In genomic region chr1:190849162-190849865, GRCm38 (mm10) we compare ENCODE assay signal across 27 mouse cellular contexts.
DNase-seq lines count a peak whose midpoint lies in the region; ATAC-seq and TF ChIP-seq lines count a peak whose summit lies in the region.
"Had no signal": no experiment of that assay in that cellular context is flagged by ENCODE, and none has a peak within 500 bp of the region (broad histone marks: within the 10 kb centered on the region; RNA-seq: fewer than 3 reads in every experiment).

No protein-coding gene starts in this region.

- H3K4me2 ChIP-seq in kidney, embryonic 15.5 days = no peak overlapping the region
- H3K4me2 ChIP-seq in kidney, postnatal 0 days (ENCODE audit: low read length) = no peak overlapping the region
- H3K4me2 ChIP-seq: embryonic facial prominence, embryonic 12.5 days; heart, embryonic 12.5 days; limb, embryonic 13.5 days; liver, embryonic 13.5 days; midbrain, embryonic 13.5 days; neural tube, embryonic 13.5 days had no signal

- H3K36me3 ChIP-seq in kidney, embryonic 15.5 days = no peaks in the 10 kb centered on the region
- no peaks in the 10 kb centered on the region for H3K36me3 ChIP-seq in kidney, postnatal 0 days (ENCODE audit: insufficient read depth, low read length)
- H3K36me3 ChIP-seq: embryonic facial prominence, embryonic 12.5 days; heart, embryonic 12.5 days; liver, embryonic 13.5 days; neural tube, embryonic 13.5 days had no signal

- H3K27ac ChIP-seq in kidney, embryonic 15.5 days = no peak overlapping the region
- no peak overlapping the region for H3K27ac ChIP-seq in kidney, postnatal 0 days
- H3K27ac ChIP-seq: embryonic facial prominence, embryonic 12.5 days; heart, adult 2 months; limb, embryonic 13.5 days; liver, embryonic 13.5 days; macrophage; midbrain, embryonic 13.5 days; neural tube, embryonic 13.5 days; stomach, postnatal 0 days had no signal

- ATAC-seq in kidney, embryonic 15.5 days (replicated peaks; ENCODE audit: low FRiP score) = no peak; the same call in 1 of the 2 replicates
- no peak for ATAC-seq in kidney, postnatal 0 days (replicated peaks; ENCODE audit: low FRiP score, low read depth)
- ATAC-seq: forebrain, embryonic 14.5 days; midbrain, embryonic 13.5 days had no signal

- TF ChIP-seq CTCF in kidney, postnatal 0 days (IDR thresholded peaks at IDR 0.05; ENCODE audit: low read depth) = no peak

- no peaks in the 10 kb centered on the region for H3K9me3 ChIP-seq in kidney, embryonic 15.5 days (replicated peaks)
- no peaks in the 10 kb centered on the region for H3K9me3 ChIP-seq in kidney, postnatal 0 days (replicated peaks; ENCODE audit: low read length)
- H3K9me3 ChIP-seq: embryonic facial prominence, embryonic 12.5 days; heart, embryonic 12.5 days; limb, embryonic 13.5 days; midbrain, embryonic 13.5 days; neural tube, embryonic 13.5 days had no signal

- WGBS in kidney, embryonic 15.5 days = 66% methylated on average over 11 of the region's 11 CpGs
- 62% methylated on average over 11 of the region's 11 CpGs for WGBS in kidney, postnatal 0 days

- no peaks in the 10 kb centered on the region for H3K27me3 ChIP-seq in kidney, embryonic 15.5 days
- no peaks in the 10 kb centered on the region for H3K27me3 ChIP-seq in kidney, postnatal 0 days (ENCODE audit: insufficient read depth, low read length)
- H3K27me3 ChIP-seq: CH12.LX; embryonic facial prominence, embryonic 12.5 days; heart, embryonic 12.5 days; limb, embryonic 13.5 days; liver, embryonic 13.5 days; midbrain, embryonic 13.5 days; neural tube, embryonic 13.5 days had no signal

- H3K9ac ChIP-seq in kidney, embryonic 15.5 days = no peak overlapping the region
- H3K9ac ChIP-seq in kidney, postnatal 0 days (ENCODE audit: low read depth, low read length) = no peak overlapping the region
- H3K9ac ChIP-seq: embryonic facial prominence, embryonic 12.5 days; heart, embryonic 12.5 days; limb, embryonic 13.5 days; liver, embryonic 13.5 days; midbrain, embryonic 13.5 days; neural tube, embryonic 13.5 days had no signal

- peak; percentile 12 for DNase-seq in embryo, embryonic 10.5 days (ENCODE audit: low spot score)
- no peak for DNase-seq in embryo, embryonic 11 days
- peak; percentile 10 to 25 for DNase-seq in kidney, adult 8-10 months
- peak; percentile 32 for DNase-seq in kidney, postnatal 0 days (ENCODE audit: low spot score)
- no peak for DNase-seq in gastrocnemius, postnatal 14 days
- DNase-seq in heart, postnatal 4 days = no peak
- no peak for DNase-seq in cerebellum, adult 9-11 months
- DNase-seq: adrenal gland, postnatal 36 days; cerebellum, adult 2 months; cerebellum, postnatal 25 days; heart, adult 2 months; liver, embryonic 13.5 days; lung, adult 18-20 months; lung, postnatal 10 days; right cerebral cortex, postnatal 4 days; thymus, adult 18-20 months; thymus, postnatal 25 days had no signal

- H3K4me1 ChIP-seq in kidney, embryonic 15.5 days = 0 out of 2 replicates have a peak, but pooled peaks cover 5% of the 10 kb centered on the region
- H3K4me1 ChIP-seq in kidney, postnatal 0 days (replicated peaks; ENCODE audit: insufficient read depth, low read length) = no peaks in the 10 kb centered on the region
- H3K4me1 ChIP-seq: limb, embryonic 13.5 days; liver, embryonic 13.5 days; midbrain, embryonic 13.5 days had no signal

- intact Hi-C loops in gastrocnemius, postnatal 14 days (cut with DNase I; ENCODE audit: low total_unique reads) = no loop called here

- H3K4me3 ChIP-seq in kidney, embryonic 15.5 days (replicated peaks) = no peak overlapping the region
- H3K4me3 ChIP-seq in kidney, postnatal 0 days (replicated peaks; ENCODE audit: low read depth, low read length) = no peak overlapping the region
- H3K4me3 ChIP-seq: embryonic facial prominence, embryonic 12.5 days; heart, adult 2 months; heart, embryonic 12.5 days; limb, embryonic 13.5 days; liver, embryonic 13.5 days; midbrain, embryonic 13.5 days; neural tube, embryonic 13.5 days had no signal

Comparison
In these comparisons a context has a peak if more than half of its experiments do, and no peak if none do; other contexts are left out.
1. DNase-seq: peak in embryo, embryonic 10.5 days (single experiment), kidney, adult 8-10 months (2 of 2) and kidney, postnatal 0 days (single experiment); none in embryo, embryonic 11 days (single experiment), gastrocnemius, postnatal 14 days (single experiment), heart, postnatal 4 days (single experiment) and cerebellum, adult 9-11 months (single experiment).